Mouse (Mus musculus): ENCODE measurements around the gene Fev. TPM values are rescaled to one million over a fixed set of nuclear protein-coding genes. Genes with fewer than 3 reads are reported as not detected.

Gene Fev
- polyA plus RNA-seq, 2 experiments = 0.05 to 0.14 TPM

DNA sequence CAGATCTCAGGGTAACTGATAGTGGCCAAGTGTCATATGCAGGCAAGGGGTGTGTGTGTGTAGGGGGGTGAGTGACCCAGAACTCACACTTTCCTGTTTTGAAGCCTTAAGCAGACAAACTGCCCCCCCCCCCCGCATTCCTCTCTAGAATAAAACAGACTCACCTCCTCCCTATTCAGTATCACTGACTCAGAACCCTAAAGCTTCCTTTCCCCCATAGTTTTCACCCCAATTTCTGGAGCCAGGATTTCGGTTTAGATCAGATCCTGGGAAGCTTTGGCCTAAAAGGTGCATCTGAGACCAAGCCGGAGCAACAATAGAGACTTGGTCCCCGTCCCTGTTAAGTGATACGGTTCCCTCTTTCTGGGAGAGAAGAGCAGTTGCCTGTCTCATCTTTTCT lies 1.8 kb downstream of the Fev start:
- Histone ChIP-seq H3K9me3 (ENCODE audit: control insufficient read depth, low read length) (no peaks in the 10 kb centered on the region), H3K4me2 (replicated peaks; ENCODE audit: low read depth, low read length, severe bottlenecking) (no peak overlapping the region), H3K36me3 (ENCODE audit: control insufficient read depth, insufficient read depth, low read length) (no peaks in the 10 kb centered on the region), H3K4me3 (replicated peaks; ENCODE audit: low read length) (no peak overlapping the region), H3K4me1 (ENCODE audit: control insufficient read depth, insufficient read depth, low read length) (peaks cover 15% of the 10 kb centered on the region; the same call in 1 of the 2 replicates), H3K27me3 (ENCODE audit: control insufficient read depth, insufficient read depth, low read length) (peaks cover 85% of the 10 kb centered on the region), H3K27ac (replicated peaks; ENCODE audit: low read depth, low read length) (no peak overlapping the region), H3K9ac (ENCODE audit: low read depth, low read length, severe bottlenecking) (no peak overlapping the region)
- DNase-seq (ENCODE audit: low spot score) = no peak
- TF ChIP-seq POLR2A (IDR thresholded peaks at IDR 0.05; ENCODE audit: borderline replicate concordance, extremely low read depth, insufficient read depth, insufficient read length) = no peak
- WGBS = 7% methylated on average over 5 of the region's 5 CpGs
- ATAC-seq (ENCODE audit: low FRiP score, low read depth) = no peak

DNA sequence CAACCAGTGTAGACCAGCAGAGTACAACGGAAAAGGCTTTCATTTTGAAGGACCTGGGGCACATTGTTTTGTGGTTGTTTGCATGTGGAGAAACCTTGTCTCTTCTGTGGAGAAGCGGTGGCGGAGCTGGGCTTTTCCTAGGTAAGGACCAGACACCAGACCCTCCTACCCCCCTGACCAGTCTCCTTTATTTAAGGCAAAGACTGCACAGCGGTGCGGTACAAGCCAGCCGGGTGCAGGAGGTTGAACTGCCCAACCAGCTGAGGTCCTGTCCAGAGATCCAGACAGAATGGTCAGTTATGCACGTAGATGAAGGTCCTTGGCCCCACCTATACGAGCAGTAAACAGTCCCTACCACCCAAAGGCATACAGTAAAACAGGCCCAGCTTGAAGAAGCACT lies 2.4 kb downstream of the Fev start:
- H3K9me3 ChIP-seq (ENCODE audit: control insufficient read depth, low read length) = no peaks in the 10 kb centered on the region
- ATAC-seq (ENCODE audit: low FRiP score, low read depth) (no peak), DNase-seq (ENCODE audit: low spot score) (no peak)
- H3K4me1 ChIP-seq (ENCODE audit: control insufficient read depth, insufficient read depth, low read length) = peaks cover 15% of the 10 kb centered on the region; the same call in 1 of the 2 replicates
- H3K36me3 ChIP-seq (ENCODE audit: control insufficient read depth, insufficient read depth, low read length) = no peaks in the 10 kb centered on the region
- H3K27me3 ChIP-seq (ENCODE audit: control insufficient read depth, insufficient read depth, low read length) = peaks cover 82% of the 10 kb centered on the region
- no peak for TF ChIP-seq POLR2A (IDR thresholded peaks at IDR 0.05; ENCODE audit: borderline replicate concordance, extremely low read depth, insufficient read depth, insufficient read length)
- H3K9ac ChIP-seq (ENCODE audit: low read depth, low read length, severe bottlenecking) = no peak overlapping the region
- no peak overlapping the region for H3K27ac ChIP-seq (replicated peaks; ENCODE audit: low read depth, low read length)
- H3K4me2 ChIP-seq (replicated peaks; ENCODE audit: low read depth, low read length, severe bottlenecking) = no peak overlapping the region
- under 1% methylated on average over 8 of the region's 8 CpGs for WGBS
- H3K4me3 ChIP-seq (replicated peaks; ENCODE audit: low read length) = peak overlapping the region; percentile 33; the same call in 1 of the 2 replicates

DNA sequence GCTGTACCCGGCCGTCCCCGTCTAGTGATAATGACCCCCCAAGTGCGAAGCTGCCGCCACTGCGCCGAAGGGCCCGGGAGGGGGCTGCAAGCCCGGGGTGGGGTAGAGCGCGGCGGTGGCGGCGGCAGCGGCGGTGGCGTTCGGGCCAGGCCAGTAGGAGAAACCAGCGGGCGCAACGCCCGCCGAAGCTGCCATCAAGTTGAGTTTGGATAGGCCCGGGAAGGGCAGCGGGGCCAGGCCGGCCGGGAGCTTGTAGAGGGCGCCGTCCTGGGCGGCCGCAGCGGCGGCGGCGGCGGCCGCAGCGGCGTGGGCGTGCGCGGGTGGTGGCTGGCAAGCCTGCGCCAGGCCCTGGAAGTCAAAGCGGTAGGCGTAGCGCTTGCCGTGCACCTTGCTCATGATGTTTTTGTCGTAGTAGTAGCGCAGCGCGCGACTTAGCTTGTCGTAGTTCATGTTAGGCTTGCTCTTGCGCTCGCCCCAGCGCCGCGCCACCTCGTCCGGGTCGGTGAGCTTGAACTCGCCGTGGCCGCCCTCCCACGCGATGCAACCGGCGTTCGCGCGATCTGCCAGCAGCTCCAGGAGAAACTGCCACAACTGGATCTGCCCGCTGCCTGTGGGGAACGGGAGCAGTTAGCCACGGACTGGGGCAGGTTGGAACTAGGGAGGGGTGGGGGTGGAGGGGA lies 3.0 kb downstream of the Fev start:
- H3K4me2 ChIP-seq (replicated peaks; ENCODE audit: low read depth, low read length, severe bottlenecking) = peak overlapping the region; percentile 48
- H3K27me3 ChIP-seq (ENCODE audit: control insufficient read depth, insufficient read depth, low read length) = peaks cover 79% of the 10 kb centered on the region
- ATAC-seq (ENCODE audit: low FRiP score, low read depth) (no peak), DNase-seq (ENCODE audit: low spot score) (no peak)
- no peak overlapping the region for H3K27ac ChIP-seq (replicated peaks; ENCODE audit: low read depth, low read length)
- H3K36me3 ChIP-seq (ENCODE audit: control insufficient read depth, insufficient read depth, low read length) = no peaks in the 10 kb centered on the region
- no peaks in the 10 kb centered on the region for H3K9me3 ChIP-seq (ENCODE audit: control insufficient read depth, low read length)
- no peak overlapping the region for H3K9ac ChIP-seq (ENCODE audit: low read depth, low read length, severe bottlenecking)
- no peak for TF ChIP-seq POLR2A (IDR thresholded peaks at IDR 0.05; ENCODE audit: borderline replicate concordance, extremely low read depth, insufficient read depth, insufficient read length)
- WGBS = 1% methylated on average over 48 of the region's 74 CpGs
- peak overlapping the region; percentile 33 for H3K4me3 ChIP-seq (replicated peaks; ENCODE audit: low read length)
- peaks cover 15% of the 10 kb centered on the region; the same call in 1 of the 2 replicates for H3K4me1 ChIP-seq (ENCODE audit: control insufficient read depth, insufficient read depth, low read length)

DNA sequence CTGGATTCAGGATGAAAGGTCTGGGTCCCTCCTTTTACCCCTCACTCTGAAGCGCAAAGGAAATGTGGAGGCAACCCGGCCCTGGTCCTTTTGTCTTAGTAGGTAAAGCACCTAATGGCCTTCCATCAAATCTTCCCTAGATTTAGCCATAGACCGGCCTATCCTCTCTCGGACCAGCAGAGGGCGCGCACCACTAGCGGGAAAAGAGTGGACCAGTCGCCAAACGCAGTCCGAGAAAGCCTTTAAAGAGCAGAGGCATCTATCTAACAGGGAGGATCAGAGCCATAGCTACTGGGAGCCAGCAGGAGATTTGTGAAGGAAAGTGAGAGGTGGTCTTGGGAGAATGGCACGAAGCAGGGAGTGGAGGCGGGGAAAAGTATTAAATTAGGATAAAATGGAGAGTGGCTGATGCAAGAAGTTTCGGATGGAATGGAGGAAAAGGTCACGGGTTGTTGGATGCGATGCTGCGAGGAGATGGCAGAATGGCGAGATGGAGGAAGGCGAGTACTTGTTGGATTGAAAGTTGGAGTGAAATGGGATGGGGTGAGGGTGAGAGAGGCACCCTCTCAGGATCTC lies 4.3 kb downstream of the Fev start:
- H3K9ac ChIP-seq (ENCODE audit: low read depth, low read length, severe bottlenecking) = no peak overlapping the region
- H3K27ac ChIP-seq (replicated peaks; ENCODE audit: low read depth, low read length) = no peak overlapping the region
- no peak for TF ChIP-seq POLR2A (IDR thresholded peaks at IDR 0.05; ENCODE audit: borderline replicate concordance, extremely low read depth, insufficient read depth, insufficient read length)
- no peaks in the 10 kb centered on the region for H3K36me3 ChIP-seq (ENCODE audit: control insufficient read depth, insufficient read depth, low read length)
- H3K4me3 ChIP-seq (replicated peaks; ENCODE audit: low read length) = no peak overlapping the region
- peaks cover 70% of the 10 kb centered on the region for H3K27me3 ChIP-seq (ENCODE audit: control insufficient read depth, insufficient read depth, low read length)
- 1% methylated on average over 18 of the region's 18 CpGs for WGBS
- H3K4me1 ChIP-seq (ENCODE audit: control insufficient read depth, insufficient read depth, low read length) = peaks cover 15% of the 10 kb centered on the region; the same call in 1 of the 2 replicates
- no peaks in the 10 kb centered on the region for H3K9me3 ChIP-seq (ENCODE audit: control insufficient read depth, low read length)
- no peak overlapping the region for H3K4me2 ChIP-seq (replicated peaks; ENCODE audit: low read depth, low read length, severe bottlenecking)
- ATAC-seq (ENCODE audit: low FRiP score, low read depth) = no peak
- peak; percentile 49 for DNase-seq (ENCODE audit: low spot score)

DNA sequence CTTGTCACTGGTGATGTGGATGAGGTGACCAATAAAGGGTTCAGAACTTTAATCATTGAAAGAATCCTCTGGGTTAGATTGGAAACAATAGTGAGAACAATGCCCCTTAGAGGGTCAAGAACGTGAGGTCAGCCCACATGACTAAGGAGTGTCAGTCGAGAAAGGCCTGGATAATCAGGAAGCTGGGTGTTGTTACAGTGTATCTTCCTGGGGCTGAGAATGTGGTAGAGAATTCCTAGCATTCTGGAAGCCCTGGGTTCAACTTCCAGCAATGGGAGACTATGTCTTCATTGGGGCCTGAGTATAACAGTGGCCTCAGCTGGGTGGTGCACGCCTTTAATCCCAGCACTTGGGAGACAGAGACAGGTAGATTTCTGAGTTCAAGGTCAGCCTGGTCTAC lies 8.0 kb downstream of the Fev start:
- H3K9ac ChIP-seq (ENCODE audit: low read depth, low read length, severe bottlenecking) = no peak overlapping the region
- 0 out of 2 replicates have a peak, but pooled peaks cover 4% of the 10 kb centered on the region for H3K4me1 ChIP-seq (ENCODE audit: control insufficient read depth, insufficient read depth, low read length)
- H3K27me3 ChIP-seq (ENCODE audit: control insufficient read depth, insufficient read depth, low read length) = peaks cover 35% of the 10 kb centered on the region
- H3K27ac ChIP-seq (replicated peaks; ENCODE audit: low read depth, low read length) = no peak overlapping the region
- no peak for ATAC-seq (ENCODE audit: low FRiP score, low read depth)
- no peaks in the 10 kb centered on the region for H3K9me3 ChIP-seq (ENCODE audit: control insufficient read depth, low read length)
- no peak overlapping the region for H3K4me2 ChIP-seq (replicated peaks; ENCODE audit: low read depth, low read length, severe bottlenecking)
- H3K36me3 ChIP-seq (ENCODE audit: control insufficient read depth, insufficient read depth, low read length) = no peaks in the 10 kb centered on the region
- TF ChIP-seq POLR2A (IDR thresholded peaks at IDR 0.05; ENCODE audit: borderline replicate concordance, extremely low read depth, insufficient read depth, insufficient read length) = no peak
- no peak for DNase-seq (ENCODE audit: low spot score)
- no peak overlapping the region for H3K4me3 ChIP-seq (replicated peaks; ENCODE audit: low read length)
- 59% methylated on average over 3 of the region's 3 CpGs for WGBS
